ENCODE assay signal across 7 mouse cellular contexts in genomic region chr15:96709491-96710351, GRCm38 (mm10). TPM values are rescaled to one million over a fixed set of nuclear protein-coding genes. Genes with fewer than 3 reads are reported as not detected.
DNase-seq lines count a peak whose midpoint lies in the region; ATAC-seq lines count a peak whose summit lies in the region.

No protein-coding gene starts in this region.

- H3K27ac ChIP-seq in embryonic facial prominence, embryonic 10.5 days (replicated peaks) = peak overlapping the region; percentile 99
- peak overlapping the region; percentile 99 for H3K27ac ChIP-seq in limb, embryonic 10.5 days
- H3K27ac ChIP-seq in midbrain, embryonic 13.5 days = peak overlapping the region; percentile 95

- peak; percentile 99 for DNase-seq in adrenal gland, postnatal 10 days
- DNase-seq in embryonic facial prominence, embryonic 10.5 days (ENCODE audit: low spot score) = peak; percentile 99
- DNase-seq in kidney, adult 11 months = peak; percentile 95
- peak; percentile 99 for DNase-seq in limb, embryonic 10.5 days (ENCODE audit: low spot score)
- peak; percentile 98 for DNase-seq in spleen, adult 12 weeks (ENCODE audit: low spot score)

- peaks cover 23% of the 10 kb centered on the region for H3K4me1 ChIP-seq in embryonic facial prominence, embryonic 10.5 days
- peaks cover 26% of the 10 kb centered on the region for H3K4me1 ChIP-seq in limb, embryonic 10.5 days
- peaks cover 22% of the 10 kb centered on the region for H3K4me1 ChIP-seq in midbrain, embryonic 13.5 days (replicated peaks)

- H3K9me3 ChIP-seq in embryonic facial prominence, embryonic 10.5 days = no peaks in the 10 kb centered on the region
- H3K9me3 ChIP-seq in limb, embryonic 10.5 days (replicated peaks) = no peaks in the 10 kb centered on the region
- no peaks in the 10 kb centered on the region for H3K9me3 ChIP-seq in midbrain, embryonic 13.5 days

- ATAC-seq in granulocyte monocyte progenitor cell, adult 5-6 weeks (replicated peaks; ENCODE audit: poor library complexity, severe bottlenecking) = peak; percentile 87
- ATAC-seq in midbrain, embryonic 13.5 days = peak; percentile 92

- no peaks in the 10 kb centered on the region for H3K36me3 ChIP-seq in embryonic facial prominence, embryonic 10.5 days (replicated peaks)
- H3K36me3 ChIP-seq in limb, embryonic 10.5 days = no peaks in the 10 kb centered on the region
- H3K36me3 ChIP-seq in midbrain, embryonic 13.5 days = no peaks in the 10 kb centered on the region

- H3K4me2 ChIP-seq in midbrain, embryonic 13.5 days (replicated peaks) = peak overlapping the region; percentile 77

- H3K4me3 ChIP-seq in embryonic facial prominence, embryonic 10.5 days = peak overlapping the region; percentile 70
- peak overlapping the region; percentile 67 for H3K4me3 ChIP-seq in limb, embryonic 10.5 days
- H3K4me3 ChIP-seq in midbrain, embryonic 13.5 days (replicated peaks) = peak overlapping the region; percentile 56

- WGBS in embryonic facial prominence, embryonic 10.5 days = under 1% methylated on average over 80 of the region's 80 CpGs
- 1% methylated on average over 78 of the region's 80 CpGs for whole genome bisulfite sequencing in limb, embryonic 10.5 days
- WGBS in midbrain, embryonic 13.5 days = under 1% methylated on average over 79 of the region's 80 CpGs

- H3K27me3 ChIP-seq in embryonic facial prominence, embryonic 10.5 days (replicated peaks; ENCODE audit: low read depth, poor library complexity, severe bottlenecking) = no peaks in the 10 kb centered on the region
- no peaks in the 10 kb centered on the region for H3K27me3 ChIP-seq in limb, embryonic 10.5 days (ENCODE audit: low read depth, poor library complexity, severe bottlenecking)
- H3K27me3 ChIP-seq in midbrain, embryonic 13.5 days = no peaks in the 10 kb centered on the region

- H3K9ac ChIP-seq in midbrain, embryonic 13.5 days (replicated peaks) = peak overlapping the region; percentile 86

RNA-seq across cellular contexts. Expression of gene Slc38a2, which starts 10.2 kb away (rescaled TPM):
- total RNA-seq in adrenal gland, postnatal 10 days (2021) = 100 to 1,000 TPM in 1 of 2 experiments, 10 to 100 TPM in 1; 99.1 to 143 TPM
- polyA plus RNA-seq in embryonic facial prominence, embryonic 10.5 days (2016; fragmentation: Nextera tagmentation; extraction: Ambion mirVana) = 179 TPM in 2 replicates
- 89.2 and 112 TPM in 2 replicates for total RNA-seq in granulocyte monocyte progenitor cell, adult 5-6 weeks (2014; fragmentation: Nextera tagmentation)
- 84.0 and 92.8 TPM in 2 replicates for total RNA-seq in granulocyte monocyte progenitor cell, adult 5-6 weeks (2017)
- 173 and 198 TPM in 2 replicates for polyA plus RNA-seq in limb, embryonic 10.5 days (2016; fragmentation: Nextera tagmentation; extraction: Ambion mirVana)
- 149 and 152 TPM in 2 replicates for polyA plus RNA-seq in midbrain, embryonic 13.5 days (2015; fragmentation: Nextera tagmentation; extraction: Ambion mirVana)

Comparison
In these comparisons a context has a peak if more than half of its experiments do, and no peak if none do; other contexts are left out.
1. Peak in every context shown above with its lines: DNase-seq, ATAC-seq, H3K4me3 ChIP-seq and H3K27ac ChIP-seq.